Mouse (Mus musculus) intestine, embryonic 14.5 days (tissue): ENCODE data around the gene Pparg. TPM values are rescaled to one million over a fixed set of nuclear protein-coding genes. Genes with fewer than 3 reads are reported as not detected.

Experiments
- ATAC-seq: fragments of 200-750 bp; cut with Nextera tagmentation; replicated peaks from 2 replicates; pipeline ENCODE4 v1.8.0; 2017; ENCODE audit warnings: low read depth, moderate number of reproducible peaks, moderate TSS enrichment, moderate library complexity; ENCODE audit not compliant: low FRiP score, low TSS enrichment
- DNase-seq: peaks from one replicate; pipeline ENCODE4 v3.0.0-alpha.2; 2018; ENCODE audit warnings: low spot score
- H3K27ac ChIP-seq: fragments of 300-500 bp; sonication (generic); 2 replicates; pipeline ENCODE4 v1.5.1; 2014; ENCODE audit warnings: low read depth, mild to moderate bottlenecking, control low read depth
- H3K27me3 ChIP-seq: fragments of 300-500 bp; sonication (generic); replicated peaks from 2 replicates; pipeline ENCODE4 v1.6.1; 2014; ENCODE audit warnings: low read length, control low read depth; ENCODE audit not compliant: control insufficient read depth, insufficient read depth
- H3K36me3 ChIP-seq: fragments of 300-500 bp; sonication (generic); 2 replicates; pipeline ENCODE4 v1.6.1; 2014; ENCODE audit warnings: low read length, control low read depth; ENCODE audit not compliant: control insufficient read depth, insufficient read depth
- H3K4me1 ChIP-seq: fragments of 300-500 bp; sonication (generic); replicated peaks from 2 replicates; pipeline ENCODE4 v1.6.1; 2014; ENCODE audit warnings: low read length, control low read depth, mixed read lengths; ENCODE audit not compliant: control insufficient read depth, insufficient read depth
- H3K4me2 ChIP-seq: fragments of 300-500 bp; sonication (generic); 2 replicates; pipeline ENCODE4 v1.6.1; 2014; ENCODE audit warnings: low read length
- H3K4me3 ChIP-seq: fragments of 300-500 bp; sonication (generic); 2 replicates; pipeline ENCODE4 v1.5.1; 2014; ENCODE audit warnings: low read depth, low read length, control low read depth, mixed read lengths
- H3K9ac ChIP-seq: fragments of 300-500 bp; sonication (generic); 2 replicates; pipeline ENCODE4 v1.6.1; 2014; ENCODE audit warnings: mild to moderate bottlenecking, low read length
- H3K9me3 ChIP-seq: fragments of 300-500 bp; sonication (generic); 2 replicates; pipeline ENCODE4 v1.6.1; 2016; ENCODE audit warnings: low read length, control low read depth; ENCODE audit not compliant: control insufficient read depth
- WGBS: fragments of 180-500 bp; shearing (Covaris S2); extraction: QIAGEN DNeasy Blood & Tissue Kit; methylation state at CpG from one replicate; pipeline ENCODE4 v1.1.7; 2014; 5-methylcytosine and 5-hydroxymethylcytosine counted together
- polyA plus RNA-seq: library from polyadenylated mRNA; unstranded; fragments of >200 nt; fragmentation: Nextera tagmentation; extraction: Ambion mirVana; gene quantifications from 2 replicates; pipeline ENCODE4 v1.2.1, GENCODE M21; 2014

Pparg gene
- polyA plus RNA-seq, 1 experiment from 2014 or later, result 13.6 TPM

DNA sequence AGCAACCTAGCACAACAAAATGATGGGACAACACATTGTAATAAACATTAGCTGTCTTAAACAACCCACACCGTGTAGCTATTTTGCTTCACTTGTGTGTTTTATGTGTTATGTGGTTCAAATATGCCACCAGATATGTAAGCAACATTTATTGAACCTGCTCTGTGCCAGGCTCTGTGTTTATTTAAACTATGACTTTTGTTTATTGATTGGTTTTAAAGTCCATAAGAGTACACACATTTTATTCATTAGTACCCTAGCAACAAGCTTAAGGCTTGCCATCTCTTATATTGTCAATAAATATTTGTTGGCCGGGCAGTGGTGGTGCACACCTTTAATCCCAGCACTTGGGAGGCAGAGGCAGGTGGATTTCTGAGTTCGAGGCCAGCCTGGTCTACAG is 58.2 kb downstream of the Pparg start:
- H3K4me1 ChIP-seq, result no peaks in the 10 kb centered on the region
- no peaks in the 10 kb centered on the region for H3K9me3 ChIP-seq
- no peaks in the 10 kb centered on the region for H3K27me3 ChIP-seq
- no peak overlapping the region for H3K4me2 ChIP-seq
- no peaks in the 10 kb centered on the region for H3K36me3 ChIP-seq
- no peak overlapping the region for H3K9ac ChIP-seq
- DNase-seq, result no peak
- H3K4me3 ChIP-seq, result no peak overlapping the region
- H3K27ac ChIP-seq, result no peak overlapping the region
- 72% methylated on average over 3 of the region's 3 CpGs for WGBS
- ATAC-seq, result no peak

DNA sequence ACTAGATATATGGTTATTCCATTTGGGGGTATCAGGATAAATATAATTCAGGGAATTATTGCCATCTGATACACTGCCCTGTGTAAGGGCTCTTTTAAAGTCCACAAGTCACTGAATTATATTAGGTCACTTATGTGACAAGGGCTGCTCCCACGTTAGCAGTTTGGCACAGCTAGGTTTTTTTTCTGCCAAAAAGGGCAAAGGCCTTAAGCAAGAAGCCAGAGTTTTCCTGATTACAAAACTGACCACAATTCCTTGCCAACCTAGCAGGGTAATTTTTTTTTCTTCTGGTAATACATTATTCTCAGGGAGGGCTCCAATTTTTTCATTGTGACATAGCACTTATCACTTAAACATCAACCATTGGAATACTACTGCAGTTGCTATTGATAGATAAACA is 60.2 kb downstream of the Pparg start:
- H3K4me3 ChIP-seq, result no peak overlapping the region
- H3K27ac ChIP-seq, result no peak overlapping the region
- ATAC-seq (no peak), DNase-seq (no peak)
- no peaks in the 10 kb centered on the region for H3K9me3 ChIP-seq
- no peaks in the 10 kb centered on the region for H3K4me1 ChIP-seq
- WGBS, result 38% methylated on average over 1 of the region's 1 CpGs
- no peak overlapping the region for H3K9ac ChIP-seq
- H3K4me2 ChIP-seq, result no peak overlapping the region
- no peaks in the 10 kb centered on the region for H3K27me3 ChIP-seq
- H3K36me3 ChIP-seq, result no peaks in the 10 kb centered on the region

DNA sequence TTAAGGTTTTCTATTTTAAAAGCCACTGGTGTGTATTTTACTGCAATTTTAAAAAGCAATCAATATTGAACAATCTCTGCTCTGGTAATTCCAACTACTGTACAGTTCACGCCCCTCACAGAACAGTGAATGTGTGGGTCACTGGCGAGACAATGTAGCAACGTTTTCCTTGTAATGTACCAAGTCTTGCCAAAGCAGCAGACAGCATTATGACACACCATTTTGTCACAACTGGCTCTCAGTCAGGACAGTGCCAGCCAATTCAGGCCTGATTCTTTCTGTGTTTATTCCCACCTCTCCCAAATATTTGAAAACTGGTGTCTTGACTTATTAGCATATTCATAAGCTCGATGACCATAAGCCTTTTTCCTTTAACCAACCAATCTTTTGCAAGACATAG is 60.9 kb downstream of the Pparg start:
- no peak overlapping the region for H3K9ac ChIP-seq
- no peak overlapping the region for H3K27ac ChIP-seq
- H3K4me3 ChIP-seq, result no peak overlapping the region
- DNase-seq (no peak), ATAC-seq (no peak)
- no peaks in the 10 kb centered on the region for H3K4me1 ChIP-seq
- no peaks in the 10 kb centered on the region for H3K36me3 ChIP-seq
- H3K27me3 ChIP-seq, result no peaks in the 10 kb centered on the region
- no peaks in the 10 kb centered on the region for H3K9me3 ChIP-seq
- 80% methylated on average over 4 of the region's 4 CpGs for WGBS
- H3K4me2 ChIP-seq, result no peak overlapping the region

DNA sequence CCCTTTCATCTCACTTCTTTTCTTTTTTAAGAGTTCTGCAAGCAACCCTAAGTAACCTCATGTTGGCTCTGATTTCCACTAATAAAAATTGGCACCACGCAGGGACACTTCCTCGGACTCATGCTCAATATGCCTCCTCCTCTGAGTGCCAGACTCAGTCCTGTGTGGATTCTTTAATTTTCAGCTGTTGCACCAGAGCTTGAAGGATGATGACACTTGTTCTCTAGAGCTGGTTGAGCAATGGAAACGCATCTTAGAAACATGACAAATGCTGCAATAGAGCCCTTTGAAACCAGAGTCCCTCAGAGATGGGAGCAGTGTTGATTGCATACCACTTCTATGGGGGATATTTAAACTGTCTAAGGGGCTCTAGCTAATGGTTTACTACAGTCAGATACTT is 63.7 kb downstream of the Pparg start:
- Histone ChIP-seq H3K4me2 (no peak overlapping the region), H3K4me1 (no peaks in the 10 kb centered on the region), H3K36me3 (no peaks in the 10 kb centered on the region), H3K9me3 (no peaks in the 10 kb centered on the region), H3K4me3 (no peak overlapping the region), H3K27me3 (no peaks in the 10 kb centered on the region), H3K27ac (no peak overlapping the region), H3K9ac (no peak overlapping the region)
- DNase-seq (no peak), ATAC-seq (no peak)
- 86% methylated on average over 3 of the region's 3 CpGs for WGBS

DNA sequence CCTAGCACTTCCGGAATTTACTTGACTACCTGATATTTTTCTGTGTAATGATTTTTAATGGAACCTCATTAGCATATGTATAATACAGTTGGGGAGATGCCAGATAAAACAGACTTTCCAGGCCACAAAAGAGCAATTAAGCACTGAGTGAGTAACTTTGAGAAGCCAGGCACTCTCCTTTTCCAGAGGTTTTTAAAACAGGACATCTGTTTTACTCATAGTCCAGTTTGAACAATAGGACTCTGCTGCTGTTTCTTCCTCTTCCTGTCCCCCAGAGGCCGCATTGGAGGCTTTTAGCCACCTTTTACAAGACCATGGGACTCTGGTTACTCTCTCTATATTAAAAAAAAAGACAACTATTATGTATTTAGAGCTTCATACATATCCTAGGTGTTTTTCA is 72.0 kb downstream of the Pparg start:
- Histone ChIP-seq H3K4me3 (no peak overlapping the region), H3K36me3 (no peaks in the 10 kb centered on the region), H3K4me1 (no peaks in the 10 kb centered on the region), H3K9me3 (no peaks in the 10 kb centered on the region), H3K4me2 (no peak overlapping the region), H3K27me3 (no peaks in the 10 kb centered on the region), H3K27ac (no peak overlapping the region), H3K9ac (no peak overlapping the region)
- no peak for DNase-seq
- ATAC-seq, result no peak
- WGBS, result 74% methylated on average over 2 of the region's 2 CpGs

DNA sequence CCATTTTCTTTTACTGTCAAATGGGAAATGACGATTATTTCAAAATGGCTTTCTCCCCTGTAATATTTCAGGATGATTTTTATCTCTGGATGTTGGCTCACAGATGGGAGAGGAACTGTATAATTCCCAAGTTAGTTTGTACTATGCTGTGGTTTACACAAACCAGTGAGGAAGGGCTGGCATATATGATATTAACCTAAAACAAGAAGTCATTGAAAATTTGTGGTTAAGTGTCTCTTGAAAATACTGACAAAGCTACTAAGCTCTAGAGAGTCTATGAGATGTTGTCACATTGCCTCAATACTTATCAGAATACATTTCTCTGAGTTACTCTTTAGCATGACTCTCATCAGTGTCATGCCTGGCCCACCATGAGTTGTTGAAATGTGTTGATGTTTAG is 73.3 kb downstream of the Pparg start:
- DNase-seq (no peak), ATAC-seq (no peak)
- Histone ChIP-seq H3K4me1 (no peaks in the 10 kb centered on the region), H3K4me3 (no peak overlapping the region), H3K36me3 (no peaks in the 10 kb centered on the region), H3K9ac (no peak overlapping the region), H3K27me3 (no peaks in the 10 kb centered on the region), H3K9me3 (no peaks in the 10 kb centered on the region), H3K4me2 (no peak overlapping the region), H3K27ac (no peak overlapping the region)
- WGBS, result 77% methylated on average over 1 of the region's 1 CpGs

DNA sequence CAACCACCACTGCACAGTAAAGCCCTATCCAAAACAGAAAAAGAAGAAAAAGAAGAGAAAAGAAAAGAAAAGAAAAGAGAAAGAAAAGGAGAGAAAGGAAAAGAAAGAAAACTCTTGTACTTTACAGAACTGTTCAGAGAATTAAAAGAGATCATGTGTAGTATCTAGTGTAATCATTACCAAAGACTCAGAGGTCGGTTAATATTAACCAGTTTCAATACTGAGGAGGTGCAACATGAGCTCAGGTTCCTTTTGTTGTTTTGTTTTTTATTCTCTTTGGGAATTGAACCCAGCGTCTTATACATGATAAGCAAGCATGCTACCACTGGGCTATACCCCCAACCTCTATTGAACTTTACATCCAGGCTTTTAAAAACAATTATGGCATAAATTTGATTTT is 74.1 kb downstream of the Pparg start:
- Histone ChIP-seq H3K4me2 (no peak overlapping the region), H3K27ac (no peak overlapping the region), H3K4me3 (no peak overlapping the region), H3K4me1 (no peaks in the 10 kb centered on the region), H3K27me3 (no peaks in the 10 kb centered on the region), H3K9me3 (no peaks in the 10 kb centered on the region), H3K9ac (no peak overlapping the region), H3K36me3 (no peaks in the 10 kb centered on the region)
- no peak for DNase-seq
- ATAC-seq, result no peak
- 74% methylated on average over 2 of the region's 2 CpGs for WGBS

DNA sequence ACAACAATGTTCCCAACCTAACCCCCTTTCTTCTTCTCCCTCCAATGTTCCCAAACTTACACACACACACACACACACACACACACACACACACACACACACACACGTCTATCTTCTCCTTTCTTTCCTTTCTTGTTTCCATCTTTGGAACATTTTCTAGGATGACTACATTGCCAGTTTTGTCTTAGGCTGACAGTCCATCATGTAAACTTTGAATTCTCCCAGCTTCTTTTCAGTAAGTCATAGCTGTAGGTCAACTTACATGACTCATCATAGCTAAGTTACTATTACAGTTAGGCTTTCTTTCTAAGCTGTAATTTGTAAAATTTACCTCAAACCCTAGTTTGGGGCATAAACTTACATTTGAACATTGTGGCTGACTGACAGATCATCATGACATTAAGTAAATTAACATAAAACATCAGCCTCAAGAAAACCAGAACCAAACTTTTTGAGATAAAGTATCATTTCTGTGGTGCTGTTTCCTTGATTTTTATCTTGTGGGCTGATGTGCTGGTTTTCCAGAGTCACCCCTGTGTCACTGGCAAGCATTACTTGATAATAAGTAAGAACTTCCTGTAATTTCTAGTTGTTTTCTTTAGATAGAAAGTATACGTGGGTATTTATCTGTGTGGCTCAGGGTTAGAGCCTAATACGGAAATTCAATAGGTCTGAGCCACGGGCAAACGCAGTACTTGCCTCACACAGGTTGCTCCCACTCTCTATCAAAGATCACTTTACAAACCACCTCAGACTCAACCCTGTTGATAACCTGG is 79.7 kb downstream of the Pparg start:
- 78% methylated on average over 5 of the region's 5 CpGs for WGBS
- no peaks in the 10 kb centered on the region for H3K4me1 ChIP-seq
- no peaks in the 10 kb centered on the region for H3K9me3 ChIP-seq
- no peak overlapping the region for H3K4me2 ChIP-seq
- no peaks in the 10 kb centered on the region for H3K27me3 ChIP-seq
- no peak overlapping the region for H3K4me3 ChIP-seq
- ATAC-seq (no peak), DNase-seq (no peak)
- H3K27ac ChIP-seq, result no peak overlapping the region
- no peaks in the 10 kb centered on the region for H3K36me3 ChIP-seq
- H3K9ac ChIP-seq, result no peak overlapping the region

DNA sequence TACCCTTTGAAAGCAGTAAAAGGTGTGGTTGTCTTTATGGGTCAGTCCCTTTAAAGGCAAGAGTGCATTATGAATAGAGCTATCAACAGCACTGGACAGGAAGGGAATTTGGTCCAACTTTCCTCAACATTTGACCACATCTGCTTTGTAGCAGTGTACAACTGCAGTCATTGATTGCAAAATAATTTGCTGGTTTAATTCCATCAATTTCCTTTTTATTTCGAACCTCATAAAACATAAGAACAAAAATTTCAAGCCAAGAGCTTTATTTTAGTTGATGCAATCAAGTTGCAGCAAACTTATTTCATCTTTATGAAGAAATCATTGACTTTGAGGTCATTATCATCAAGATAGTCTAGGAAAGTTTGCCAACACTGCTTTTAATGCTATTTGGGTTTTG is 91.8 kb downstream of the Pparg start:
- Histone ChIP-seq H3K4me1 (no peaks in the 10 kb centered on the region), H3K27me3 (no peaks in the 10 kb centered on the region), H3K9ac (no peak overlapping the region), H3K9me3 (no peaks in the 10 kb centered on the region), H3K36me3 (no peaks in the 10 kb centered on the region), H3K4me2 (no peak overlapping the region), H3K4me3 (no peak overlapping the region), H3K27ac (no peak overlapping the region)
- WGBS, result 76% methylated on average over 1 of the region's 1 CpGs
- ATAC-seq, result no peak
- DNase-seq, result no peak
